Mouse (Mus musculus) kidney, embryonic 16.5 days (tissue): ENCODE results near the gene Nup188. TPM values are rescaled to one million over a fixed set of nuclear protein-coding genes. Genes with fewer than 3 reads are reported as not detected.

Source experiments
- ATAC-seq: fragments of 200-750 bp; cut with Nextera tagmentation; 2 replicates; pipeline ENCODE4 v1.8.0; 2017; ENCODE audit warnings: moderate TSS enrichment; ENCODE audit not compliant: low FRiP score, low TSS enrichment
- H3K27ac ChIP-seq: fragments of 300-500 bp; sonication (generic); 2 replicates; pipeline ENCODE4 v1.5.1; 2014; ENCODE audit warnings: low read length
- H3K27me3 ChIP-seq: fragments of 300-500 bp; sonication (generic); 2 replicates; pipeline ENCODE4 v1.6.1; 2014; ENCODE audit warnings: low read length, control low read depth, mixed read lengths; ENCODE audit not compliant: insufficient read depth
- H3K36me3 ChIP-seq: fragments of 300-500 bp; sonication (generic); 2 replicates; pipeline ENCODE4 v1.6.1; 2014; ENCODE audit warnings: low read length, control low read depth, mixed read lengths; ENCODE audit not compliant: insufficient read depth
- H3K4me1 ChIP-seq: fragments of 300-500 bp; sonication (generic); 2 replicates; pipeline ENCODE4 v1.6.1; 2014; ENCODE audit warnings: low read length, control low read depth, mixed read lengths; ENCODE audit not compliant: insufficient read depth
- H3K4me2 ChIP-seq: fragments of 300-500 bp; sonication (generic); replicated peaks from 2 replicates; pipeline ENCODE4 v1.6.1; 2014; ENCODE audit warnings: low read depth, low read length
- H3K4me3 ChIP-seq: fragments of 300-500 bp; sonication (generic); 2 replicates; pipeline ENCODE4 v1.5.1; 2014; ENCODE audit warnings: mild to moderate bottlenecking, low read length
- H3K9ac ChIP-seq: fragments of 300-500 bp; sonication (generic); replicated peaks from 2 replicates; pipeline ENCODE4 v1.6.1; 2014; ENCODE audit warnings: low read length
- H3K9me3 ChIP-seq: fragments of 300-500 bp; sonication (generic); 2 replicates; pipeline ENCODE4 v1.6.1; 2016; ENCODE audit warnings: low read length, control low read depth
- WGBS: fragments of 180-500 bp; shearing (Covaris S2); extraction: QIAGEN DNeasy Blood & Tissue Kit; methylation state at CpG from one replicate; pipeline ENCODE4 v1.1.7; 2014; 5-methylcytosine and 5-hydroxymethylcytosine counted together
- polyA plus RNA-seq: library from polyadenylated mRNA; unstranded; fragments of >200 nt; fragmentation: Nextera tagmentation; extraction: Ambion mirVana; gene quantifications from 2 replicates; pipeline ENCODE4 v1.2.1, GENCODE M21; 2015

Gene Nup188
- polyA plus RNA-seq, 1 experiment from 2014 or later = 37.6 TPM

GRCm38 (mm10) chr2:30316955-30317354 lies 30.8 kb downstream of the Nup188 start:
- 94% methylated on average over 5 of the region's 5 CpGs for WGBS
- ATAC-seq = no peak
- no peaks in the 10 kb centered on the region for H3K27me3 ChIP-seq

DNA sequence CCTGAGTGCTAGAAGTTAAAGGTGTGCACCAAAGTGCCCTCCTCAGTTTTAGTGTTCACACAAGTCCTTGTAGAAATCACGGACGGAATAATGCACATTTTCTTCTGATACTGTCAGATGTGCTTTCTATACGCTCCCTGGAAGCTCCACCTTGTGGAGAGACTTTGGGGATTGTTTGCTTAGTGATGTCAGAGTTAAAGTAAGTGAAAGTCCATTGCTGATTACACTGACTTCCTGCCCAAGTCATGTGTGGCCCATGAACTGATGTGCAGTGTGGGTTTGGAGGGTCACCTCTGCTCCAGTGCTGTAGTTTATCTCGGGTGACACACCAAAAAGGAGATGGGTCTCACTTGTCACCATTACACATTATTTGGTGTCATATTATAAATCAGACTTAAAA lies 33.1 kb downstream of the Nup188 start:
- peaks cover 70% of the 10 kb centered on the region for H3K36me3 ChIP-seq
- no peaks in the 10 kb centered on the region for H3K4me1 ChIP-seq
- H3K9me3 ChIP-seq = no peaks in the 10 kb centered on the region
- H3K4me3 ChIP-seq = no peak overlapping the region
- no peaks in the 10 kb centered on the region for H3K27me3 ChIP-seq
- H3K4me2 ChIP-seq = no peak overlapping the region
- H3K27ac ChIP-seq = no peak overlapping the region
- H3K9ac ChIP-seq = no peak overlapping the region
- no peak for ATAC-seq
- 72% methylated on average over 4 of the region's 4 CpGs for WGBS

More at GRCm38 (mm10) chr2:30316955-30317354, 30.8 kb downstream of the Nup188 start:
- Histone ChIP-seq H3K4me1 (no peaks in the 10 kb centered on the region), H3K27ac (no peak overlapping the region), H3K4me2 (no peak overlapping the region), H3K9me3 (no peaks in the 10 kb centered on the region), H3K36me3 (peaks cover 68% of the 10 kb centered on the region), H3K4me3 (no peak overlapping the region), H3K9ac (no peak overlapping the region)

GRCm38 (mm10) chr2:30323111-30323510 lies 36.9 kb downstream of the Nup188 start:
- Histone ChIP-seq H3K4me1 (no peaks in the 10 kb centered on the region), H3K9ac (no peak overlapping the region), H3K4me3 (no peak overlapping the region), H3K27me3 (no peaks in the 10 kb centered on the region), H3K27ac (no peak overlapping the region), H3K4me2 (no peak overlapping the region), H3K9me3 (no peaks in the 10 kb centered on the region), H3K36me3 (peaks cover 66% of the 10 kb centered on the region)
- ATAC-seq = no peak
- WGBS = 92% methylated on average over 7 of the region's 7 CpGs

GRCm38 (mm10) chr2:30325296-30325695 lies 39.1 kb downstream of the Nup188 start:
- Histone ChIP-seq H3K27ac (no peak overlapping the region), H3K4me1 (no peaks in the 10 kb centered on the region), H3K9me3 (no peaks in the 10 kb centered on the region), H3K9ac (no peak overlapping the region), H3K4me3 (no peak overlapping the region), H3K4me2 (no peak overlapping the region), H3K27me3 (no peaks in the 10 kb centered on the region), H3K36me3 (peaks cover 79% of the 10 kb centered on the region)
- ATAC-seq = no peak
- 92% methylated on average over 5 of the region's 5 CpGs for WGBS

DNA sequence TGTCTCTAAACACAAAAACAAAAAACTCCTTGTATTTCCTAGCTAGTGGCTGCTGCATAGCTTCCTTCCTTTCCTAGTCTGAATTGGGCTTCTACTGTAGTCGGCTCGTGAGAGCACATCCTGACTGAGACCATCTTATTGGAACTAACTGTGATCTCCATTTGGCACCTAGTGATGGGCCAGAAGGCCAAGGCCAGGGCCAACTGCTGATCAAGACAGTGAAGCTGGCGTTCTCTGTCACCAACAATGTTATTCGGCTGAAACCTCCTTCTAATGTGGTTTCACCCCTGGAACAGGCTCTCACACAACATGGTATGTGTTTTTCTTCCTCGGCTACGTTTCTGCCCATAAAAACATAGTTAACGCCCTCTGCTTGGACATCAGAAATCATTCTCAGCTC lies 41.1 kb downstream of the Nup188 start:
- no peak overlapping the region for H3K4me2 ChIP-seq
- no peaks in the 10 kb centered on the region for H3K4me1 ChIP-seq
- H3K9ac ChIP-seq = no peak overlapping the region
- no peak overlapping the region for H3K4me3 ChIP-seq
- H3K27ac ChIP-seq = no peak overlapping the region
- ATAC-seq = no peak
- H3K27me3 ChIP-seq = no peaks in the 10 kb centered on the region
- 92% methylated on average over 7 of the region's 7 CpGs for WGBS
- H3K36me3 ChIP-seq = peaks cover 83% of the 10 kb centered on the region
- no peaks in the 10 kb centered on the region for H3K9me3 ChIP-seq

DNA sequence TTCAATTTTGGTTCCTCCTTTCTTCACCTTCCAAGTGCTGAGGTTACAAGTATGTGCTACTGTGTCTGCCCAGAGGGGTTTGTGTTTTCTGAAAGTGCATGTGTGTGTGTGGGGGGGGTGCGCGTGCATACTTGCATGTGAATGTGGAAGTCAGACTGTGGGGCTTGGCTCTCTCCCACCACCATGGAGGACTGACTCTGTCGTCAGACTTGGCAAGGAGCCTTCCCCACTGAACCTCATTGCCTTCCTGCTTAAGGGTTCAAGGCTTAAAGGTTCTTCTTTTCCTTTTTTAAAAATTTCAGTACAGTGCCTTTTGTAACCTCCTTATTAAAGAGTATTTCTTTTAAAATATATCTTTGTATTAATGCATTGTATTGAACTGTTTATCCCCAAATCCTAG lies 42.6 kb downstream of the Nup188 start:
- H3K9ac ChIP-seq = no peak overlapping the region

GRCm38 (mm10) chr2:30335324-30335723 lies 49.1 kb downstream of the Nup188 start:
- H3K4me1 ChIP-seq = no peaks in the 10 kb centered on the region
- no peak for ATAC-seq
- no peaks in the 10 kb centered on the region for H3K9me3 ChIP-seq
- no peaks in the 10 kb centered on the region for H3K27me3 ChIP-seq
- peaks cover 77% of the 10 kb centered on the region for H3K36me3 ChIP-seq
- no peak overlapping the region for H3K4me2 ChIP-seq
- no peak overlapping the region for H3K4me3 ChIP-seq
- H3K27ac ChIP-seq = no peak overlapping the region
- 97% methylated on average over 2 of the region's 2 CpGs for WGBS
- no peak overlapping the region for H3K9ac ChIP-seq

More for the DNA sequence above, 42.6 kb downstream of the Nup188 start:
- Histone ChIP-seq H3K4me1 (no peaks in the 10 kb centered on the region), H3K36me3 (peaks cover 81% of the 10 kb centered on the region), H3K4me3 (no peak overlapping the region), H3K9me3 (no peaks in the 10 kb centered on the region), H3K4me2 (no peak overlapping the region), H3K27me3 (no peaks in the 10 kb centered on the region), H3K27ac (no peak overlapping the region)
- ATAC-seq = no peak
- WGBS = 88% methylated on average over 3 of the region's 3 CpGs

- H3K36me3 ChIP-seq = peaks cover 77% of the 10 kb centered on the region
- no peak for ATAC-seq
- no peak overlapping the region for H3K4me2 ChIP-seq
- H3K27me3 ChIP-seq = no peaks in the 10 kb centered on the region
- WGBS = 85% methylated on average over 16 of the region's 16 CpGs
- H3K9me3 ChIP-seq = no peaks in the 10 kb centered on the region
- no peak overlapping the region for H3K9ac ChIP-seq
- no peaks in the 10 kb centered on the region for H3K4me1 ChIP-seq
- H3K4me3 ChIP-seq = no peak overlapping the region
- H3K27ac ChIP-seq = no peak overlapping the region
Measured at GRCm38 (mm10) chr2:30336174-30336915, 50.1 kb downstream of the Nup188 start.

DNA sequence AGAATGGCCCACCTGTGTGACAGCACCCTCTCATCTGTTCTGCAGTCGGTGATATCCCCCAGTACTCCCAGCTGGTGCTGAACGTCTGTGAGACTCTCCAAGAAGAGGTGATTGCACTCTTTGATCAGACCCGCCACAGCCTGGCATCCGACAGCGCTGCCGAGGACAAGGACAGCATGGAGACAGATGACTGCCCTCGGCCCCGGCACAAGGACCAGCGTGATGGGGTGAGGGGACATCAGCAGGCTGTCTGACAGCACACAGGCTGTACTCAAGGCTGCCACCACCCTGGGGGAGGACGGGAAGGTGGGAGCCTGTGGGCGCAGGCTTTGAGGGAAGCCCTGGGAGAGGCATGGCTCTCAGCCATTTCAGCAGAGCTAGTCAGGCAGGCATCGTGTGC lies 51.0 kb downstream of the Nup188 start:
- no peak overlapping the region for H3K4me3 ChIP-seq
- H3K36me3 ChIP-seq = peaks cover 81% of the 10 kb centered on the region
- H3K27ac ChIP-seq = no peak overlapping the region
- no peaks in the 10 kb centered on the region for H3K9me3 ChIP-seq
- 84% methylated on average over 12 of the region's 12 CpGs for WGBS
- H3K9ac ChIP-seq = no peak overlapping the region
- ATAC-seq = no peak
- no peak overlapping the region for H3K4me2 ChIP-seq
- no peaks in the 10 kb centered on the region for H3K27me3 ChIP-seq
- no peaks in the 10 kb centered on the region for H3K4me1 ChIP-seq

DNA sequence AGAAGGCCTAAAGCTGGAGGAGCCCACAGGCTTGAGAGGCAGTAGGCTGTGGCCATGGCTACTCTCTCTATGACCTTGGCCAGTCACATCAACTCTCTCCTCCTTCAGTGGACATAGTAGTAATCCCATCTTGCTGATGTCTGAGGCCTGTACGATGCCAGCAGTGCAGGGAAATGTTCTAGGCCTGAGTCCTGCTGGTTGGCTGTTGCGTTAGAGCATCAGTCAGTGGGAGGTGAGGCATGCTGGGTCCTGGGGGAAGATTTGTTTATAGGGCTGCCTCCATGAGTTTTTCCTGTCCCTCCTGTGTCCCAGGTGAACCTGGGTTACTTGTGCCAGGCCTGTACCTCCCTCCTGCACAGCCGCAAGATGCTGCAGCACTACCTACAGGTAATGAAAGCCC lies 55.9 kb downstream of the Nup188 start:
- H3K4me1 ChIP-seq = no peaks in the 10 kb centered on the region
- H3K36me3 ChIP-seq = peaks cover 86% of the 10 kb centered on the region
- no peak for ATAC-seq
- no peak overlapping the region for H3K27ac ChIP-seq
- no peaks in the 10 kb centered on the region for H3K27me3 ChIP-seq
- H3K4me3 ChIP-seq = no peak overlapping the region
- no peaks in the 10 kb centered on the region for H3K9me3 ChIP-seq
- no peak overlapping the region for H3K4me2 ChIP-seq
- no peak overlapping the region for H3K9ac ChIP-seq
- 96% methylated on average over 3 of the region's 3 CpGs for WGBS
